Mouse (Mus musculus) bone marrow, adult 2 months (tissue): ENCODE data around the gene Agap2.

Source experiments
- CTCF ChIP-seq: fragments of 200-500 bp; IDR thresholded peaks from 2 replicates; pipeline ENCODE4 v1.5.1; 2011; ENCODE audit warnings: low read length, control low read depth; ENCODE audit not compliant: control insufficient read depth, insufficient read depth
- POLR2A ChIP-seq: fragments of 200-500 bp; IDR thresholded peaks from 2 replicates; pipeline ENCODE4 v1.6.1; 2011; ENCODE audit warnings: low read depth, mild to moderate bottlenecking, control low read depth, low read length, borderline replicate concordance; ENCODE audit not compliant: control insufficient read depth

DNA sequence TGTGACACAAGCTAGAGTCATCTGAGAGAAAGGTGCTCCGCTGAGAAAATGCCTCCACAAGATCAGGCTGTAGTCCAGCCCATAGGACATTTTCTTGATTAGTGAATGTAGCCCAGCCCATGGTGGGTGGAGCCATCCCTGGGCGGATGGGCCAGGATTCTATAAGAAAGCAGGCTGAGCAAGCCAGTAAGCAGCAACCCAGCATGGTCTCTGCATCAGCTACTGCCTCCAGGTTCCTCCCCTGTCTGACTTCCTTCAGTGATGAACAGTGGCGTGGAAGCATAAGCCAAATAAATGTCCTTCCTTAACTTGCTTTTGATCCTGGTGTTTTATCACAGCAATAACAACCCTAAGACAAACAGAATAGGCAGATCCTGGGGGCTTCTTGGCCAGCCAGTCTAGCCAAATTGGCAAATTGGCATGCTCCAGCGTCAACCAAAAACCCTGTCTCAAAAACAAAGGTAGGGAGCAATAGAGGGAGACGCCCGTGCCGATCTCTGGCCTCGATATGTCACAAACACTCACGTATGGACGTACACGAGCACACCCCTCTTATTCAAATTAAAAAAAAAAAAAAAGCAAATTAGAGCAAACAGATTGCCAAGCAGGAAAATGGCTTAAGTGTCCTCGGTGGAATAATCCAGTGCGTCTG, 47.8 kb downstream of the Agap2 start:
- TF ChIP-seq POLR2A = no peak
- TF ChIP-seq CTCF = no peak
